Mouse (Mus musculus): Measurements from ENCODE around the gene Wfdc15b. TPM values are rescaled to one million over a fixed set of nuclear protein-coding genes. Genes with fewer than 3 reads are reported as not detected.

Wfdc15b gene
- polyA plus RNA-seq, 1 experiment = 557 TPM

- Histone ChIP-seq H3K4me1 (ENCODE audit: control insufficient read depth, insufficient read depth, low read length) (no peaks in the 10 kb centered on the region), H3K27ac (ENCODE audit: insufficient read depth, low read depth, low read length) (no peak overlapping the region), H3K36me3 (ENCODE audit: control insufficient read depth, insufficient read depth, low read length) (no peaks in the 10 kb centered on the region), H3K27me3 (replicated peaks; ENCODE audit: control insufficient read depth, insufficient read depth, low read length) (no peaks in the 10 kb centered on the region), H3K4me3 (ENCODE audit: insufficient read depth, low read depth, low read length) (no peak overlapping the region)
- DNase-seq = no peak
- TF ChIP-seq POLR2A (IDR thresholded peaks at IDR 0.05; ENCODE audit: low read depth, low read length) (no peak), CTCF (conservative IDR thresholded peaks at IDR 0.05; ENCODE audit: insufficient read depth, insufficient read length, low read depth, low read length) (no peak)
These were observed 29.2 kb downstream of the Wfdc15b start for GRCm38 (mm10) chr2:164192279-164192678.

DNA sequence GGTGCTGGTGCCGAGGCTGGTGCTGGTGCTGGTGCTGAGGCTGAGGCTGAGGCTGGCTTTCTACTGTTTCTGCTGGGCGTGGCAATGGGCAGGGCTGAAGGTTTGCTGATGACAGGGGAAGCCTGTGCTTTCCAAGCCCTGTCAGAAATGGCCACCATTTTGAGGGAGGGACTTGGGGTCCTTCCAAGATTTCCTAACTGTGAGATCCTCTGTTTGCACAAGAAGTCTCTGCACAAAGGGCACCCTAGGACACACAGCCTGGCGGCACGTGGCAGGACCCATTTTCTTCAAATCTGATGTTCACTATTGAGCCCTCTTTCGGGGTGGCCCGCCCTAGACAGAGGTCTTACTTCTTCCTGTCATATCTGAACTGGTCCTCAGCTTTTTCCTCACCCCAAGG is 30.9 kb downstream of the Wfdc15b start, which contains the start of gene Wfdc12:
Wfdc12 (minus strand) TSS at position 33 of the 400 bp plus-strand sequence.
- Histone ChIP-seq H3K27ac (ENCODE audit: insufficient read depth, low read depth, low read length) (no peak within 1 kb of the TSS), H3K36me3 (ENCODE audit: control insufficient read depth, insufficient read depth, low read length) (no peaks in the 10 kb centered on the region), H3K4me1 (ENCODE audit: control insufficient read depth, insufficient read depth, low read length) (no peaks in the 10 kb centered on the region), H3K4me3 (ENCODE audit: insufficient read depth, low read depth, low read length) (no peak within 1 kb of the TSS), H3K27me3 (replicated peaks; ENCODE audit: control insufficient read depth, insufficient read depth, low read length) (no peaks in the 10 kb centered on the region)
- DNase-seq = no peak
- TF ChIP-seq POLR2A (IDR thresholded peaks at IDR 0.05; ENCODE audit: low read depth, low read length) (no peak), CTCF (conservative IDR thresholded peaks at IDR 0.05; ENCODE audit: insufficient read depth, insufficient read length, low read depth, low read length) (no peak)
- 87% methylated on average over 6 of the region's 6 CpGs for WGBS

- H3K4me3 ChIP-seq (ENCODE audit: insufficient read depth, low read depth, low read length) = no peak overlapping the region
- no peak overlapping the region for H3K27ac ChIP-seq (ENCODE audit: insufficient read depth, low read depth, low read length)
- no peaks in the 10 kb centered on the region for H3K4me1 ChIP-seq (ENCODE audit: control insufficient read depth, insufficient read depth, low read length)
- H3K27me3 ChIP-seq (replicated peaks; ENCODE audit: control insufficient read depth, insufficient read depth, low read length) = no peaks in the 10 kb centered on the region
- TF ChIP-seq POLR2A (IDR thresholded peaks at IDR 0.05; ENCODE audit: low read depth, low read length) (no peak), CTCF (conservative IDR thresholded peaks at IDR 0.05; ENCODE audit: insufficient read depth, insufficient read length, low read depth, low read length) (peak; percentile 62)
- no peaks in the 10 kb centered on the region for H3K36me3 ChIP-seq (ENCODE audit: control insufficient read depth, insufficient read depth, low read length)
- no peak for DNase-seq
- WGBS = 20% methylated on average over 5 of the region's 5 CpGs
These were observed 32.7 kb downstream of the Wfdc15b start for GRCm38 (mm10) chr2:164188722-164189121.

DNA sequence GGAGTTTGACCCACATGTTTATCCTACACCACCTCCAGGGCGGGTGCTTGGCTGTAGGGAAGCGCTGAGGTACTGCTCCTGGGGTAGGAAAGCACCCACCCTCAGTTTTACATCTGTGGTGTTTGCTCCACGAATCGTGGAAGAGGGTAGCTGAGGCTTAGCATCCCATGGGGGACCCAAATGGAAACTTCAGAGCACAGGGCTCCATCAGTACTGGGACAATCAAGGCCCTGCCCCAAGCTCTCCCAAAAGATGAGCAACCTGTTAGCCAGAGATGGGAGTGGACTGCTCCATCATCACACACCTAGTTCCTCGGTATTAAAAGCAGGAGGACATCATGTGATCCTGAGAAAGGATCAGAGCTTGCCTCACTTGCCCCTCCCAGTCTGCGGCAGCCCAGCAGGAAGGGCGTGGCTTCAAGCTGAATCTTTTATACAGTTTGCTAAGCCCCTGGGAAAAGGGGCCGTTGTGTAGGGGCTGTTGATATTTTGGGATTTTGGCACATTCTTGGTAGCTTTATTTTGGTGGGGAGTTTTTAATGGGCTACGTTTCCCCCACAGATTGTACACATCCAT is 37.2 kb downstream of the Wfdc15b start:
- 53% methylated on average over 9 of the region's 9 CpGs for WGBS
- no peak for DNase-seq
- TF ChIP-seq CTCF (conservative IDR thresholded peaks at IDR 0.05; ENCODE audit: insufficient read depth, insufficient read length, low read depth, low read length) = no peak
- TF ChIP-seq POLR2A (IDR thresholded peaks at IDR 0.05; ENCODE audit: low read depth, low read length) = no peak
- Histone ChIP-seq H3K4me1 (ENCODE audit: control insufficient read depth, insufficient read depth, low read length) (no peaks in the 10 kb centered on the region), H3K27me3 (replicated peaks; ENCODE audit: control insufficient read depth, insufficient read depth, low read length) (no peaks in the 10 kb centered on the region), H3K4me3 (ENCODE audit: insufficient read depth, low read depth, low read length) (no peak overlapping the region), H3K36me3 (ENCODE audit: control insufficient read depth, insufficient read depth, low read length) (no peaks in the 10 kb centered on the region), H3K27ac (ENCODE audit: insufficient read depth, low read depth, low read length) (no peak overlapping the region)

- Histone ChIP-seq H3K4me3 (ENCODE audit: insufficient read depth, low read depth, low read length) (no peak overlapping the region), H3K36me3 (ENCODE audit: control insufficient read depth, insufficient read depth, low read length) (no peaks in the 10 kb centered on the region), H3K4me1 (ENCODE audit: control insufficient read depth, insufficient read depth, low read length) (no peaks in the 10 kb centered on the region), H3K27me3 (replicated peaks; ENCODE audit: control insufficient read depth, insufficient read depth, low read length) (no peaks in the 10 kb centered on the region), H3K27ac (ENCODE audit: insufficient read depth, low read depth, low read length) (no peak overlapping the region)
- TF ChIP-seq POLR2A (IDR thresholded peaks at IDR 0.05; ENCODE audit: low read depth, low read length) = no peak
- no peak for TF ChIP-seq CTCF (conservative IDR thresholded peaks at IDR 0.05; ENCODE audit: insufficient read depth, insufficient read length, low read depth, low read length)
- WGBS = 50% methylated on average over 9 of the region's 9 CpGs
- DNase-seq = peak; percentile 31
These were observed 38.1 kb downstream of the Wfdc15b start for GRCm38 (mm10) chr2:164183340-164183739.

- DNase-seq = no peak
- Histone ChIP-seq H3K36me3 (ENCODE audit: control insufficient read depth, insufficient read depth, low read length) (no peaks in the 10 kb centered on the region), H3K4me3 (ENCODE audit: insufficient read depth, low read depth, low read length) (no peak within 1 kb of the TSS), H3K27ac (ENCODE audit: insufficient read depth, low read depth, low read length) (no peak within 1 kb of the TSS), H3K4me1 (ENCODE audit: control insufficient read depth, insufficient read depth, low read length) (no peaks in the 10 kb centered on the region), H3K27me3 (replicated peaks; ENCODE audit: control insufficient read depth, insufficient read depth, low read length) (no peaks in the 10 kb centered on the region)
- WGBS = 70% methylated on average over 7 of the region's 7 CpGs
- TF ChIP-seq CTCF (conservative IDR thresholded peaks at IDR 0.05; ENCODE audit: insufficient read depth, insufficient read length, low read depth, low read length) (no peak), POLR2A (IDR thresholded peaks at IDR 0.05; ENCODE audit: low read depth, low read length) (no peak)
These were observed 38.7 kb downstream of the Wfdc15b start, which contains the start of gene Wfdc5 for GRCm38 (mm10) chr2:164182692-164183255. Gene Wfdc5 (minus strand): TSS chr2:164182742.

- no peak for DNase-seq
- H3K27me3 ChIP-seq (replicated peaks; ENCODE audit: control insufficient read depth, insufficient read depth, low read length) = no peaks in the 10 kb centered on the region
- H3K4me1 ChIP-seq (ENCODE audit: control insufficient read depth, insufficient read depth, low read length) = no peaks in the 10 kb centered on the region
- no peaks in the 10 kb centered on the region for H3K36me3 ChIP-seq (ENCODE audit: control insufficient read depth, insufficient read depth, low read length)
- WGBS = 77% methylated on average over 4 of the region's 4 CpGs
- H3K4me3 ChIP-seq (ENCODE audit: insufficient read depth, low read depth, low read length) = no peak overlapping the region
- no peak overlapping the region for H3K27ac ChIP-seq (ENCODE audit: insufficient read depth, low read depth, low read length)
- no peak for TF ChIP-seq POLR2A (IDR thresholded peaks at IDR 0.05; ENCODE audit: low read depth, low read length)
- no peak for TF ChIP-seq CTCF (conservative IDR thresholded peaks at IDR 0.05; ENCODE audit: insufficient read depth, insufficient read length, low read depth, low read length)
These were observed 40.7 kb downstream of the Wfdc15b start for GRCm38 (mm10) chr2:164180770-164181169.

Data from kidney, adult 2 months (tissue).